Mouse (Mus musculus) liver, adult (tissue): ENCODE measurements around the gene Fam104a.

Source experiments
- GATA4 ChIP-seq: IDR thresholded peaks from 2 replicates; pipeline ENCODE4 v1.6.1; 2014; ENCODE audit warnings: mild to moderate bottlenecking, low read length; ENCODE audit not compliant: insufficient replicate concordance

The Fam104a gene

GRCm38 (mm10) chr11:113710257-113710777 lies 26.4 kb upstream of the Fam104a start:
- TF ChIP-seq GATA4, result no peak

GRCm38 (mm10) chr11:113709731-113710256 lies 25.8 kb upstream of the Fam104a start, which contains the start of gene Cpsf4l:
TSS of gene Cpsf4l (minus strand) at chr11:113710017.
- no peak for TF ChIP-seq GATA4

GRCm38 (mm10) chr11:113709272-113709671 lies 25.3 kb upstream of the Fam104a start:
- TF ChIP-seq GATA4, result no peak

DNA sequence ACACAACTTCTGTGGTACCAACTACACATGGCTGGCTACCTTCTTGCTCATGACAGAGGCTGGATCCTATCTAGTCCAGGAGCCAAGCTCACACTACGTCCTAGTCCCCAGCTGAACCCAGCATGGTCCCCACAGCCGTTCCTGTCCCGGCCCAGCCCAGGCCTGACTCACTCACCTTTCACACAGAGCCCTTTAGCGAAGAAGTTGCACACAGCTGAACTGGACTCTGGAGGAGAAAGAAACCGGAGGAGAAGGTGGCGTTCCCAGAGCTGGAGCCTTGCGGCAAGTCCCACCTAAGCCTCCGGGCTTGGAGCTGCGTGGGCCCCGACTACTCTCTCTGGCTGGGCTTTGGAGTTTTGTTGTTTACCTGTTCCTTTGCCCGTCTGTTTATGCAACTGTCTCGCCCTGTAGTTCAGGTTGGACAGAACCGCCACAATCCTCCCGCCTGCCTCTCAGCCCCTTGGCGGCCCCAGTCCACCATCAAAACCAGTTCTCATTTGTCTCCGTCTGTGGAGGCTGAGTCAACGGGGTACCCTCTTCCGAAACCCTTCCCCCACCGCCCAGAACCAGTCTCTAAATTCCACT lies 24.8 kb upstream of the Fam104a start:
- no peak for TF ChIP-seq GATA4

DNA sequence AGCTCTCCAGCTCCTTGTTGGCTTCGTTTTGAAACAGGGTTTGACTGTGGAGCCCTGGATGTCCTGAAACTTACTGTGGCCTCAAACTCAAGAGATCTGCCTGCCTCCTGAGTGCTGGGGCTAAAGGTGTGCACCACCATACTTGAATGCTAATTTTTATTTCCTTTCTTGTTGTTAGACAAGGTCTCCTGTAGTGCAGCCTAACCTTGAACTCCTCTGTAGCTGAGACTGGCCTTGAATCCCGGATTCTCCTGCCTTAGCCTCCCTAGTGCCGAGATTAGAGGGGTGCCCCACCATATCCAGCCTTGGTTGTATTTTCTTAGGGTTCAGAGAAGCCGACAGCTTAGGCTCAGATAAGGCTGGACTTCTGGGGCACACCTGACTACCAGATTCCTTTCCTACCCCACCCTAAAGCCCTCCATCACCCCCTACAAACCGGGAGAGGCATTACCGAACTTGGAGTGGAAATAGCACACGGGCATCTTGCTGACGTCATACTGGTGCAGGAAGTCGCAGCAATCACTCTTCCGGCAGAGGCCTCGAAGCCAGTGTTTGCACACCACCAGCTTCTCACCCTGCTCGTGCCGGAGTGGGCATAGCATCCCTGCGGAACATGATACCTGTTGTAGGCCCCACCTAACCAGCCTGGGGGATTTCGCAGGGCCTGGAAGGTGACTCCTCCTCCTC lies 22.2 kb upstream of the Fam104a start:
- no peak for TF ChIP-seq GATA4

DNA sequence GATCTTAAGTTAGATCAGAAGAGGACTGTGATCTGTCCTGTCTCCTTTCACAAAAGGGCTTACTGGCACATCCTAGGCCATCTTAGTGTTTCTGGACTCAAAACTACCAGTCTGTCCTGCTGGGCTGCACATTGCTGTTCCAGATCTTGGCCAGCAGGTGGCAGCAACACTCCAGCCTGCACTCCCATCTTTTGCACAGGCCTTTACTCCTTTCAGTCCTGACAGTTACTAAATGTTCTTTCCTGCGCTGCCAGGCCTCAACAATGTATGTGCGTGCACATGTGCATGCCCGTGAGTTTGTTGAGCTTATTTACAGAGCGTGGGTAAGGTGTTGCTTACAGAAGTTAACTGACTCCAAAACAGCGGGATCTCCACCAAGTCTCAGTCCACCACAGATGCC lies 19.8 kb upstream of the Fam104a start:
- TF ChIP-seq GATA4, result no peak

DNA sequence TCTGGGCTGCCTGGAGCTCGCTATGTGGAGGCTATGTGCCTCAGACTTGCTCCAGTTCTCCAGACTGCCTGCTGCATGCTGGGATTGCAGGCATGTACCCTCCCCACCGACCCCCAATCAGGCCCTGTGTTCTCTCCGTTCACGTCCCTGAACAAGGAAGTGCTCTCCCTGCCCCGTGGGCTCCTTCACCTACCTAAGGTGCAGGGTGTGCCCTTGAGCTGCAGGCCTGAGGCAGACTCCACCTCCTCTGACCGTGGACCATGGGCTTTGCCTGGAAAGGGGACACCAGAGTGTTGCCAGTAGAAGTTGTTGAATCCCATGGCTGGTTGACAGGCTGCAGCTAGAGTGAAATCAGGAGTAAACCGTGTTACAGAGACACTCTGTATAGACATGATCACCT lies 15.7 kb upstream of the Fam104a start:
- TF ChIP-seq GATA4, result no peak

DNA sequence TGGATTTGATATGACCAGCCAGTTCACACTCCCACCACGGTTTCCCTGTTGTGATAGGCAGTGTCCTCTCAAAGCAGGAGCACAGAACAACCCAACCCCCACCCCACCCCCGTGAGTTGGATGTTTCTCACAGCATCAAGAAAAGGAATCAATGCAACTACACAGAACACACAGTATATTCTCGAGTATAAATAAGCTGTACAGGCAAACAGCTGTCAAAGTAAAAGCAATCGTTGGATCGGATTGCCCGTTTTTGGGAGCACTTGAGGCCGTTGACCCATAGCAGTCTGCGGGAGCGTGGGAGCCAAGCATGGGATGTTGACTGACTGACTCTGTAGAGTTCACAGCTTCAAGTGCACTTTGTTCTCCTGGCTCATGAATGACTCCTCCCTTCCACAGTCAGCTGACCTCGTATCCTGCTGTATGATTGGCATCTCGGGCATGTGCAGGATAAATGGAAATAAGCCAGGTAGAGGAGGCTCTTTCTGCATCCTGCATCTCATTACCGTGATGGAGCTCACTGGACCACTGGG lies 14.1 kb upstream of the Fam104a start:
- TF ChIP-seq GATA4, result no peak

DNA sequence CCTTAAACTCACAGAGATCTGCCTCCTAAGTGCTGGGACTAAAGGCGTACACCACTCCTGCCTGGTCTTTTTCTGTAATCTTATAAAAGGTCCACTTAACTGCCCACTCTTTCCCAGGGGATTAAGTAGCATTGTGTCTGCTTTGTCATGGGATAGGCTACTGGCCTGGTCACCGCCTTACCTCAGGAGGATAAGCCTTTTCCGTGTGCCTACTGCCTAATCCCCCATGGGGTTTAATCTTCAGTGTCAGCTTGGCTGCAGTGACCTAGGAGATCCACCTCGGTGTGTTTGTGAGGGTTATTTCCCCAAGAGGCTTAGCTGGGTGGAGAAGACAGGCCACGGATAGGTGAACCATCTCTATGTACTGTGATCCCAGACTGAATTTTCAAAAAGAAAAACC lies 13.6 kb upstream of the Fam104a start:
- TF ChIP-seq GATA4, result no peak

GRCm38 (mm10) chr11:113691851-113692250 lies 7.9 kb upstream of the Fam104a start:
- TF ChIP-seq GATA4, result no peak

GRCm38 (mm10) chr11:113691318-113691717 lies 7.4 kb upstream of the Fam104a start:
- no peak for TF ChIP-seq GATA4

GRCm38 (mm10) chr11:113690506-113690905 lies 6.6 kb upstream of the Fam104a start:
- no peak for TF ChIP-seq GATA4

GRCm38 (mm10) chr11:113687031-113687430 lies 3.1 kb upstream of the Fam104a start:
- no peak for TF ChIP-seq GATA4

GRCm38 (mm10) chr11:113684707-113685426 lies 912 bp upstream of the Fam104a start:
- no peak for TF ChIP-seq GATA4

GRCm38 (mm10) chr11:113683627-113683956 lies 363 bp downstream of the Fam104a start:
- no peak for TF ChIP-seq GATA4
